Mouse (Mus musculus): ENCODE data around the gene Hnrnpk. TPM values are rescaled to one million over a fixed set of nuclear protein-coding genes. Genes with fewer than 3 reads are reported as not detected.
"Not testable (repeated sequence)": the region's sequence is repeated elsewhere in the genome, so short reads cannot be mapped to it uniquely, and the experiment has no call there.

The Hnrnpk gene
- total RNA-seq, 2 experiments from 2014 or later: 701 to 1,381 TPM

DNA sequence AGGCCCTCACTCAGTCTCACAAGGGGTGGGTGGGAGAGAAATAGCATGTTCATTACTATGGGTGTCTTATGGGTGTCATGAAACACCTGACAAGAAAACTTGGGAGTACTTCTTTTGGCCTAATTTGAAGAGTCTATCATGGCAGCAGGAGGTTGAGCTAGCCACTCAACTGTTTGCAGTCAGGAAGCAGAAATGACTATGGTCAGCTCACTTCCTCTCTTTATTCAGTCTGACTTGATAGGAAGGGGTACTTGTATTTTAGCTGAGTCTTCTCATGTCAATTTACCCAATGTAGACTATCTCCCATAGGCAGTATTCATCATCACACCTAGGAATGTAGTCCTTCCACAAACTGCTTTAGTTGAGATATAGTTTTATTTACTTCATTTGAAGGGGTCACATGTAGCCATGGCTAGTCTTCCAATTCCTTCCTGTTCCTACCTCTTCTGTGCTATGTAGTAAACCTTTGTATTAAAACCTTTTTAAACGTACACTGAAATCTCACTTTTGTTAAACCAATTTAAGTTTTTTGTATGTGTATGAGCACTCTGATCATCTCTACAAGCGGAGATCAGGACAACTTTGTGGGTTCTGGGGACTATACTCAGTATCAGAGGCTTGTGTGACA is 13.7 kb downstream of the Hnrnpk start:
- ATAC-seq (ENCODE audit: poor library complexity, severe bottlenecking): no peak

DNA sequence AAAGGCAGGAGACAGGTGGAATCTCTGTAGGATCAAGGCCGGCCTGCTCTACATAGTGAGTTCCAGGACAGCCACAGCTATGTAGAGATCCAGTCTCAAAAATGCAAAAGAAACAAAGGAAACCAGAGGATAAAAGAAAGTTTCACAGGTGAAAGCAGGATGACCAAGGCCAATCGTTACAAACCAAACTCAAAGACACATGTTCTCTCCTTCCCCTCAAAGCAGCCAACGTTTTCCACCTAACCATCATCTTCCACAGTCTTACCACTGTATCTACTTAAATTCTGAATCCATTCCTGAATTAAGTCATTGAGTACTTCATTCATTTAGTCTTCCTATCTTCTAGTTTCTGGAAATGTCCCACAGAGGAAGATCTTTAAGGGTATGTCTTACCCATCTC is 14.8 kb downstream of the Hnrnpk start:
- no peak for ATAC-seq (ENCODE audit: poor library complexity, severe bottlenecking)

DNA sequence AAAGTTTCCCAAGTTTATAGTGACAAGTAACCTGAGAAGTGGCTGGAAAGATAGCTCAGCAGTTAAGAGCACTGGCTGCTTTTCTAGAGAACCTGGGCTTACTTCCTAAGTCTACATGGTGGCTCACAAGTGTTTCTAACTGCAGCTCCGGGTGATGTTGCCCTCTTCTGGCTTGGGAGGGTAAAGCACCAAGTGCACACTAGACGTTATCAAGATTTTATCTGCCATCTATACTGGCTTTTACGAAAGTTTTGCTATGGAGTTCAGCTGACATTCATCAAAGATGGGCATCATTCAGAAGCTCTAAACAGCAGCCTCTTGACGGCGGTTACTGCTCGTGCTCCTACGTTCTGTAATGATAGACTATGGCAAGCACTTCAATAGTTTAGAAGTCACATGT is 15.2 kb downstream of the Hnrnpk start:
- peak; percentile 71 for ATAC-seq (ENCODE audit: poor library complexity, severe bottlenecking)

DNA sequence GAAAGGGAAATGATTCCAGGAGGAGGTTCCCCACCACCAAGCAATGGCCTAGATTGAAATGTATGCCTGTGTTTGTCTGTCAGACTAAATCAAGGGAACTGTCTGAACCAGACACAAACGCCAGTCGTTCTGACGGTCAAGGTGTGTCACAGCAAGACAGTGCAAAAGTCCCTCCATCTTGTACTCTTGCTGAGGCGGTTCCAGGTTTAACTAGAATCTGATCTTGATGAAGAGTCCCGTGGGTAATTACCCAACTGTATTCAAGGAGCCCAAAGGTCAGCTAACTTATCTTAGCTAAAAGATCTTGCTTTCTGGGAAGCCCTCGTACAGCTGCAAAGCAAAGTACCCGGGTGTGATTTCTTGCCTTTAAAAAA is 17.6 kb downstream of the Hnrnpk start:
- ATAC-seq (ENCODE audit: poor library complexity, severe bottlenecking): peak; percentile 2; the same call in 1 of the 2 replicates

DNA sequence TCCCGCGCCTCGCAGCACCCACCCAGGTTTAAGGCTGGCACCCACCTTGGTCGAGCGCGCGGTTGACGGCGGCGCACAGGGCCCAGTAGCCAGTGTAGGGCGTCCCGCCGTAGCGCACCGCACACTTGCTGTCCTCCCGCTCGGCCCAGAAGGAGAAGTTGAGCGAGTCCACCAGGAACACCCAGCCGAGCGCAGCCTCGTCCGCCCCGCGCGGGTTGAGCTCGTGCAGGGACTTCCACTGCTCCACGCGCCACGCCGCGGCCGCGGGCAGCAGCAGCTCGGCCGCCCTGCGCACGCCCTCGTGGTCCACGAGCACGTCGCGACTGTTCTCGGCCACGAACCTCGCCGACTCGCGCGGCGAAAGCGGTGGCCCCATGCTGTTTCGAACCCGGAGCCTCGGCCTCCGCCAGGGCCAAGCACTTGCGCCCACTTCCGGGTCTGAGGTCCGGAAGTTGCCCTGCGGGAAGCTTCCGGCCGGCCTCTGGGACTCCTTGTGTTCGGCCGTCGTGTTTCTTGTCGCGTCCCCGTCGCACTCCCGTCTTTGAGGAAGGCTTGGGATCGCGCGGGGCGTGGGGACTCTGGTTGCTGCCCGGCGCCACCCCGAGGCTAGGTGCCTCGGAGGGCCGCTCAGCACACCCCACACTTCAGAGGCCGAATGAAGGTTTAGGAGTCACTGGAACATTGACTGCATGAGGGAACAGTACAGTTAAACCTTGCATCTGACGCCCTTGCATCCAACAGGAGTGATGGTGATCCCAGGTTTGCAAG is 18.2 kb downstream of the Hnrnpk start, which contains the start of gene 2210016F16Rik:
Gene 2210016F16Rik, minus strand, starts transcription at position 447 of the 768 bp plus-strand sequence.
- ATAC-seq (ENCODE audit: poor library complexity, severe bottlenecking): peak; percentile 70

DNA sequence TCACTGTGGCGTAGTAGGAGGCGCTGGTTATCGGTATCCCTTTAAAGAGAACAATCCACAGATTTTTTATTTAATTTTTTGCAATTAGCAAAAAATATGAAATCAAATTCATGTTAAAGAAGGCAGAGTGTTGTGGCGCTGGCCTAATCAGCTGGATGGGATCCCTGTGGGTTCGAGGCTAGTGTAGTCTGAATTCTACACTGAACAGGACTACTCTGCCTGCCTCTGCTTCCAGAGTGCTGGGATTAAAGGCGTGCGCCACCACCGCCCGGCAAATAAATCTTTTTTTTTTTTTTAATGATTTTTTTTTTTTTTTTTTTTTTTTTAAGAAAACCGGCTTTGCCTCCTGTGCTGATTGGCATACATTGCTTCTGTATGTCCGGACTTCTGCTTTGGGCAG is 18.8 kb downstream of the Hnrnpk start:
- no peak for ATAC-seq (ENCODE audit: poor library complexity, severe bottlenecking)

DNA sequence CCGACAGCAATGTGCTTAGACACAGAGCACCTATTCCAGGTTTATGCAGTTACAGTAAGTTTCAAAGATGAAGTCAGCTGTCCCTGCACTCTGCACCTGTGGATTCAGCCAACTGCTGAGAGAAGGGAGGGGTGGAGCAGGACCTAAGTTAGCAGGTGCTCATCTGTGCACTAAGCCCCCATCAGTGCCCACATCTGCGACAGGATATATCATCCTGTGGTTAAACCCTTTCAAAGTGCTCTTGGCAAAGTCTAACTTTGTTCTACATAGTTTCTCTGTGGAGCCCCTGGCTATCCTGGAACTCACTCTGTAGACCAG is 30.0 kb downstream of the Hnrnpk start:
- ATAC-seq (ENCODE audit: poor library complexity, severe bottlenecking): no peak

DNA sequence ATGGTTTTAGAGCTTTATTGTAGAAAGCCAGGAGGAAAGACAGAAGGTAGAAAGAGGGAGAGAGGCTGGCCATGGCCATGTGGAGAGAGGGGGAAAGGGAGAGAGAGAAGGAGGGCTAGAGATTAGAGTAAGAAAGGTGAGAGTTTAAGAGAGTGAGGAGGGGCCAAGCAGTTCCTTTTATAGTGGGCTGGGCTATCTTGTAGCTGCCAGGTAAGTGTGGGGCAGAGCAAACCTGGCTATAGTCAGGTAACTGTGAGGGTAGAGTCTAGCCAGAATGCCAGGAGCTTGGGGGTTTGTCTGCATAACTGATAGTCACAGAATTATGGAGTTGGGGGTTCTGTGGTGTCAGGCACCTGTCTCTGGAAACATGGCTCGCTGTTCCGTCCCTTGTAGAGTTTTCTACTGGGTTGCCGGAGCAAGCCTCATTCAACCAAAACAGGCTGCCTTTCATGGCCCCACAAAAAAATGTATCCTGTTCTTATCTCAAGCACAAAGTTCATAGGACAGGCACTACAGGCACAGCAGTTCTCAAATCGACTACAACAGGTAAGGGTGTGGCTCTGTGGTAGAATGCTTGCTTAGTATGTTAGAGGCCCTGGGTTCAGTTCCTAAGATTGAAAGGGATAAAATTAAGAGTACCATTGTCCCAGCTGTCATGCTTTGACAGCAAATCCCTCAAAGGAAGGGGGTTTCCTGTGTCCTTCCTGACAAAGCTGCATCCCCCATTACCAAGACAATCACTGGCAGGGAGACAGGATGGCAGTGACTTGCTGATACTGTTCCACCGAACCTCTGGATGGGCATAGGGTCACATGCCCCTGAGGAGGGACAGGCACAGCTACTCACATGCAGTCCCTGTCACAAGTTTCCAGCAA is 30.6 kb downstream of the Hnrnpk start:
- no peak for ATAC-seq (ENCODE audit: poor library complexity, severe bottlenecking)

DNA sequence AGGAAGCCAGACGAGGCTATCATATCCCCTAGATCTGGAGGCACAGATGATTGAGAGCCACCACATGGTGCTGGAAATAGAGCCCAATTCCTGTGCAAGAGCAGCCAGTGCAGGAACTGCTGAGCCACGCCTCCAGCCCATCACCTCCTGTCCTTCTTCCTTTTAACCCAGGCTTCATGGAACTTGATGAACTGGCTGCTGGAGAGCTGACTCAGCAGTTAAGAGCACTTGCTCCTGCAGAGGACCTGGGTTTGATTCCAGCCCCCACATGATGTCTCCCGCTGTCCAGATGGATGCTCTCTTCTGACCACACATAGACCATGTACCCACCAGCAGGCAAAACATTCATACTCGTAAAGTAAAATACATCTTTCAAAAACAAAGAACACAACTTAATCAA is 34.3 kb downstream of the Hnrnpk start:
- ATAC-seq (ENCODE audit: poor library complexity, severe bottlenecking): no peak

DNA sequence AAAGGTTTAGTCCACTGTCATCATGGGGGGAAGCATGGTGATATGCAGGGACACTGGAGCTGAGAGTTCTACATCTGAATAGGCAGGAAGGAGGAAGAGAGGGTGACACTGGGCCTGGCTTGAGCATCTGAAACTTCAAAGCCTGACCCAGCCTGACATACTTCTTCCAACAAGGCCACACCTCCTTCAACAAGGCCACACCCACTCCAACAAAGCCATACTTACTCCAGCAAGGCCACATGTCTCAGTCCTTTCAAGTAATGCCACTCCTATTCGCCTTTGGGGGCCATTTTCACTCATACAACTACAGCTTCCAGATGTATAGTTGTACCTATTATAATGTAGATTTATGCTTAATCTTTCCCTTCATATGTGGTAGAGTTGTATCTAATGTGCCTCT is 35.5 kb downstream of the Hnrnpk start:
- ATAC-seq (ENCODE audit: poor library complexity, severe bottlenecking): no peak

DNA sequence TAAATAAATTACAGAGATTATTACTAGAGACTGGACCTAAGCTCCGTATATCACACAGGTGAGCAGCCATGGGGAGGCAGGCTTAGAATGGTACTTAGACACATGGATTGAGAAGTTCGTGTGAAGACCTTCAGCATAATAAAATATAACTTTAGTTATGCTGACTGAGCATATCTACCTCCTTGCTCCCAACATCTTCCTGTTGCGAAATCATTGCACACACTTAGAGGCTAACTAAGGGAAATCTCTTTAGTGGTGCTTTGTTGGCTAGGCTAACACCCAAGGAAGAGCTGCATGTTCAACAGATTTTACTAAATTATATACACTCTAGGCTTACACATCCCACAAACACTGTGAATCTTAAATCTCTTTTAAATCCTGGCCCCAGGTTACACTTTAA is 36.8 kb downstream of the Hnrnpk start:
- ATAC-seq (ENCODE audit: poor library complexity, severe bottlenecking): no peak

DNA sequence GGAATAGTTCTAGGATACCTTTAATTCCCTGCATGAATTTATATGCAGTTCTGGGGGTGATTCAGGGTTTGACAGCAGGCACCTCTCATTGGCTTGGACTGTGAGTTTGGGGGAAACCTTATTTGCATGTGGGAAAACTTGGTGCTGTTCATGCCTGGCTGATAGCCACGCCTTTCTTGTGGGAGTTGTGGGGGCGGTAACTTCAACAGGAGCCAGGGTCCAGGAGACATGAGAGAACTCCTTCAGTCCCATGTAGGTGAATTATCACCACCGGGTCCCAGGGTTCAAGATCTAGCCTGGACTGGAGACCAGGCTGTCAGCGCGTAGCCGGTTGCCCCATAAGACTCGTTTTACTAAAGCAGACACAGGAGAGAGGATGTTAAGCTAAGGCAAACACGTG is 38.0 kb downstream of the Hnrnpk start:
- ATAC-seq (ENCODE audit: poor library complexity, severe bottlenecking): not testable (repeated sequence)

DNA sequence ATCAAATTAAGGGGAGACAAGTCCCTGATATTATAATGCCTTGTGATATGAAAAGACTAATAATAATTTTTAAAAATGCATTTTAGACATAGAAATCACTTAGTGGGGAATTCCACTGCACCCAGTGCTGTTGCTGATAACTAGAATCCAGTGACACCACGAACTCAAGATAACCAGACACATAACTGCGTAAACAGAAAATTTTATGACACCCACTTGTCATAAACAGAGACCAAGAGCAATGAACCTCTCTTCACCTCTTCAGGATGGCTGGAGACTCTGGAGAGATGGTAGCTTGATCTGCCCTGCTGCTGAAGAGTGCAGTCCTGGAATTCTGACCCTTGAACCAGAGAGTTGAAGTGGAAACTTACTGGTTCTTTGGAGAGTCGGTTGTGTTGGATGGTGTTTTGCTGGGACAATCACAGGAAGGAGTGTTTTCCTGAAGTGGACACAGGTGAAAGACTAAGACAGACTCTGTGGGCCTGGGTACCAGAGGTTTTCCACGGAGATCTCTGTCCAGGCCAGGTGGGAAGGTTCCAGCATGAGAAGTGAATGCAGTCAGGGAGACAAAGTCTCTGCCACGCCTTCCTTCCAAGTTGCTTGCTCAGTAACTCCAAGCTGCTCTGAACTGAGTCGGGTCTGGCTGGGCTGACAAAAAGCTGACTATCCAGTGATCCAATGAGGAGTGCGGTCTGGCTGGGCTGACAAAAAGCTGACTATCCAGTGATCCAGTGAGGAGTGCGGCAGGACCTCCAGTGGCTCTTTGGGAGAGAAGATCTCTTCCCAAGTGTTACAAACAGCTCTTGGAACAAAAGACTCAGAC is 38.6 kb downstream of the Hnrnpk start:
- no peak for ATAC-seq (ENCODE audit: poor library complexity, severe bottlenecking)

DNA sequence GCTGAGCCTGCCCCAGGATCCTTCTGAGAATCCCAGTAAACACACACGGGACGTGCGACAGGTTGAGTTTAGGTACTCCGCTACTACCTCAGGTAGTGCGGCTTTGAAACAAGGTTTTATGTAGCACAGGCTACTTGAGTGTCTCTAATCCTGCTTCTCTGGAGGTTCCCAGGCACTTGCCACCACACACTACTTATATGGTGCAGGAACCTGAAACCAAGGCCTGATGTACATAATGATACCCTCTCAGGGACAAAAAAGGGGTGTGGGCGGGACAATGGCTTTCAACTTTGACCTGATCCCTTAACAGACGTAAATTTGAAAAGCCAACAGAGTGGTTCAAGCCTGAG is 43.9 kb downstream of the Hnrnpk start:
- peak; percentile 56 for ATAC-seq (ENCODE audit: poor library complexity, severe bottlenecking)

DNA sequence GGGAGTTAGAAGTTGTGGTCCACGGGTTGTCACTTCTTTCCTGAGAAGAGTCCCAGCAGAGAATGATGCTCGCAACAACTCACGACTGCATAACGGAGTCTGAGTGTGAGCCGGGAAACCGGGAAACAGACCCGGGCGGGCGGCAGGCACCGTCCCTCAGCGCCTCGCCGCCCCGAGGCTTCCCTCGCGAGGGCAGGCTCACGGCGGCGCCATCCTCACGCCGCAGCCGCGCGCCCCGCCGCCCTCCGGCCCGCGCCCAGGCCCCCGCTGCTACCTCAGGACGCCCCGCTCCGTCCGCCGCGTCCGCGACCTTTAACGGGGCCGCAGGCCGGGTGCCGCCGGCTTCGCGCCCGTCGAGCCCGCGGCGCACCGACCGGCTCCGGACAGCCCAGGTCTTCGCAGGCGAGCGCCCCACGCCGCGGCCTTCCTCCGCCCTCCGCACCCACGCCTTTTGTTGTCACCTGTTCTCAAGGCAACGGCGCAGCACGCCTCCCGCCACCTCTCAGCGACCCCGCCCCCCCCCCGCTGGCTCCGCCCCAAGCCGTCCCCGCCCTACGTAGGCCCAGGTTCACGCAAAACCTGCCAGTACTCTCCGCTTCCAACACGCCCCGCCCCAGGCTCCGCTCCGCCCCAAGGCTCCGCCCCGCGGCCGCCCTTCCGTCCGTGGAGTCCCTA is 44.4 kb downstream of the Hnrnpk start, which contains the start of gene Kif27:
Gene Kif27, minus strand, starts transcription at position 494 of the 675 bp plus-strand sequence.
- ATAC-seq (ENCODE audit: poor library complexity, severe bottlenecking): peak; percentile 100

DNA sequence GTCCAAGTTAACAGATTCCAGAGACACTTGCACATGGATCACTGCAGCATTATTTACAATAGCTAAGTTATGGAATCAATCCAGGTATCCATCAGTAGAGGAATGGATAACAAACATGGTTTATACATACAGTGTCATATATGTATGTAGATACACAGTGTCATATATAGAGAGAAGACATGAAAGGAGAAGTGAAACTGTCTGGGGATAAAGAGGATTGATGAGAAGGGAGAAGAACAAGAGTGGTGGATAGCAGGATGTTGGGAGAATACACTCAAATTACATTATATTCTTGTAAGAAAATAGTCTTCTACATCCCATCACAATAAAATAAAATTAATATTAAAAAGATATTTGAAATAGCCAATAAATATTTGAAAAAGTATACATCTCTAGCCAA is 50.1 kb downstream of the Hnrnpk start:
- 0 out of 2 replicates have a peak, but pooled peaks have one; percentile 51 for ATAC-seq (ENCODE audit: poor library complexity, severe bottlenecking)

DNA sequence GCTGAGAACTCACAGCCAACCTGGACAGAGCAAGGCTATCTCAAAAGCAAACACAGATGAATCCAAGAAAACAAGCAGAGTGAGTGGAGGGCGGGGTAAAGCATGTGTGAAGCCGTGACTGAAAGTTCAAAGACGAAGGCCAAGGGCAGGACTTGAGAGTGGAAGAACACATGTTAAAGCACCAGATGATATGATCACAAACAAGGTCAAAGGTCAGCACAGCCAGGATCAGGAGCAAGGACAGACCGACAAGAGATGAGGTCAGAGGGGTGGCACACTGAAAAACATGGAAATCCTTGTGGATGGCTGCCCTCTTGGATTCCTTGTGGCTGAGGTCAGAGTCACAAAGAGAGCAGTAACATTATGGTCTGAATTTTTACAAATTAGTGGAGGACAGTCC is 52.5 kb downstream of the Hnrnpk start:
- ATAC-seq (ENCODE audit: poor library complexity, severe bottlenecking): no peak

DNA sequence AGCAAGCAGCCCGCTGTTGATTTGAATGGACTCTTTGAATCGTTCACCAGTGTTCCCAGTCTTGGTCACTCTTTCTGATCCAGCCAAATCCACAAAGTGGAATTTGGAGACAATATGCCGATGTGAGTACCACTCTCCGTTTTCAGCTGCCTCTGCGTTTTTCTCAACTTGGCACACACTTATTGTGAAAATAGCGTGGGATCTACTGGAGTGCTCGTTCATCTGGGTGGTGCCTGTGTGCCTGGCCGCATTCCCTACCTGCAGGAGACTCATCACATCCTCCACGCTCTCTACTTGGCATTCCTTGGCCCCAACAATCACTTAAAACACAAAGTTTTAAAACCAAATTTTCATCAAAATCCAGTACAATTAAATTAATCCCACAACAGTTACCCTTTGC is 58.6 kb downstream of the Hnrnpk start:
- ATAC-seq (ENCODE audit: poor library complexity, severe bottlenecking): no peak
